Mouse (Mus musculus) MEL (cell line): Measurements from ENCODE around the gene Tle4. TPM values are rescaled to one million over a fixed set of nuclear protein-coding genes. Genes with fewer than 3 reads are reported as not detected.

Source experiments
- DNase-seq: peaks from one replicate; pipeline ENCODE4 v3.0.0; 2011; ENCODE audit warnings: low read depth, low spot score
- H3K27ac ChIP-seq: 2 replicates; pipeline ENCODE4 v1.5.1; 2012; ENCODE audit warnings: low read depth, mild to moderate bottlenecking, control low read depth, low read length, moderate library complexity; ENCODE audit not compliant: control insufficient read depth
- H3K27me3 ChIP-seq, 2 experiments: fragments of 150-350 bp in 1 of 2; sonication (generic) in 1 of 2; 2 replicates each; pipeline ENCODE4 v1.6.1; 2012; ENCODE audit warnings: low read length in 2 of 2, mild to moderate bottlenecking in 2 of 2, improper control_type of control experiment in 1 of 2, moderate library complexity in 1 of 2; ENCODE audit not compliant: insufficient read depth in 2 of 2, control insufficient read depth in 1 of 2
- H3K36me3 ChIP-seq, 2 experiments: 2 replicates each; pipeline ENCODE4 v1.6.1; 2012 to 2014; ENCODE audit warnings: low read length in 2 of 2, improper control_type of control experiment in 1 of 2, inconsistent platforms in 1 of 2, mild to moderate bottlenecking in 1 of 2; ENCODE audit not compliant: insufficient read depth in 2 of 2, control insufficient read depth in 1 of 2
- H3K4me1 ChIP-seq, 2 experiments: fragments of 150-350 bp in 1 of 2; sonication (generic) in 1 of 2; 2 replicates each; pipeline ENCODE4 v1.6.1; 2012; ENCODE audit warnings: low read length in 2 of 2, improper control_type of control experiment in 1 of 2, mild to moderate bottlenecking in 1 of 2; ENCODE audit not compliant: insufficient read depth in 2 of 2, control insufficient read depth in 1 of 2
- H3K4me3 ChIP-seq, 2 experiments: fragments of 150-350 bp in 1 of 2; sonication (generic) in 1 of 2; 2 replicates each; pipeline ENCODE4 v1.5.1; 2012; ENCODE audit warnings: low read depth in 2 of 2, low read length in 2 of 2, mild to moderate bottlenecking in 2 of 2, moderate library complexity in 2 of 2, control low read depth in 1 of 2, improper control_type of control experiment in 1 of 2; ENCODE audit not compliant: control insufficient read depth in 1 of 2, insufficient read depth in 1 of 2
- H3K79me2 ChIP-seq: 2 replicates; pipeline ENCODE4 v1.6.1; 2012; ENCODE audit warnings: mild to moderate bottlenecking, low read length, moderate library complexity; ENCODE audit not compliant: control insufficient read depth, poor library complexity, insufficient read depth
- H3K9ac ChIP-seq: 2 replicates; pipeline ENCODE4 v1.6.1; 2012; ENCODE audit warnings: low read depth, mild to moderate bottlenecking, control low read depth, low read length, moderate library complexity; ENCODE audit not compliant: control insufficient read depth, poor library complexity, severe bottlenecking
- H3K9me3 ChIP-seq: fragments of 150-350 bp; sonication (generic); replicated peaks from 2 replicates; pipeline ENCODE4 v1.6.1; 2012; ENCODE audit warnings: mild to moderate bottlenecking, low read length, improper control_type of control experiment, moderate library complexity; ENCODE audit not compliant: insufficient read depth
- CHD1 ChIP-seq: IDR thresholded peaks from 2 replicates; pipeline ENCODE4 v1.6.1; 2012; ENCODE audit warnings: low read depth, mild to moderate bottlenecking, inconsistent platforms, low read length, improper control_type of control experiment
- E2F4 ChIP-seq: IDR thresholded peaks from 2 replicates; pipeline ENCODE4 v1.6.1; 2011; ENCODE audit warnings: low read depth, low read length, improper control_type of control experiment, borderline replicate concordance
- EP300 ChIP-seq, 2 experiments: IDR thresholded peaks; 2 replicates each; pipeline ENCODE4 v1.6.1; 2011; ENCODE audit warnings: improper control_type of control experiment in 2 of 2, low read length in 2 of 2, low read depth in 1 of 2, mild to moderate bottlenecking in 1 of 2
- ETS1 ChIP-seq: IDR thresholded peaks from 2 replicates; pipeline ENCODE4 v1.6.1; 2012; ENCODE audit warnings: low read depth, mild to moderate bottlenecking, inconsistent platforms, low read length, improper control_type of control experiment, moderate library complexity
- GABPA ChIP-seq: IDR thresholded peaks from 2 replicates; pipeline ENCODE4 v1.6.1; 2012; ENCODE audit warnings: low read depth, mild to moderate bottlenecking, inconsistent platforms, low read length, improper control_type of control experiment, moderate library complexity
- GATA1 ChIP-seq: IDR thresholded peaks from 2 replicates; pipeline ENCODE4 v1.6.1; 2011; ENCODE audit warnings: low read depth, low read length, improper control_type of control experiment
- HCFC1 ChIP-seq: IDR thresholded peaks from 2 replicates; pipeline ENCODE4 v1.6.1; 2012; ENCODE audit warnings: low read depth, mild to moderate bottlenecking, inconsistent platforms, low read length, improper control_type of control experiment, moderate library complexity
- KAT2A ChIP-seq: conservative IDR thresholded peaks from 2 replicates; pipeline ENCODE4 v1.6.1; 2012; ENCODE audit warnings: low read depth, low read length, improper control_type of control experiment, inconsistent platforms
- MAX ChIP-seq: IDR thresholded peaks from 2 replicates; pipeline ENCODE4 v1.6.1; 2011; ENCODE audit warnings: low read length, improper control_type of control experiment
- MXI1 ChIP-seq: IDR thresholded peaks from 2 replicates; pipeline ENCODE4 v1.6.1; 2011; ENCODE audit warnings: mild to moderate bottlenecking, low read depth, low read length, improper control_type of control experiment
- MYC ChIP-seq: IDR thresholded peaks from 2 replicates; pipeline ENCODE4 v1.6.1; 2011; ENCODE audit warnings: low read depth, mild to moderate bottlenecking, low read length, improper control_type of control experiment, moderate library complexity
- NRF1 ChIP-seq: IDR thresholded peaks from 2 replicates; pipeline ENCODE4 v1.6.1; 2014; ENCODE audit warnings: low read depth, mild to moderate bottlenecking, inconsistent platforms, low read length, improper control_type of control experiment, moderate library complexity; ENCODE audit not compliant: poor library complexity, insufficient read depth, severe bottlenecking
- POLR2A ChIP-seq, 2 experiments: IDR thresholded peaks; 2 replicates each; pipeline ENCODE4 v1.6.1; 2011 to 2012; ENCODE audit warnings: low read length in 2 of 2, mild to moderate bottlenecking in 2 of 2, control low read depth in 1 of 2, improper control_type of control experiment in 1 of 2, low read depth in 1 of 2, moderate library complexity in 1 of 2; ENCODE audit not compliant: control insufficient read depth in 1 of 2, insufficient read depth in 1 of 2, poor library complexity in 1 of 2
- POLR2AphosphoS2 ChIP-seq: IDR thresholded peaks from 2 replicates; pipeline ENCODE4 v1.6.1; 2011; ENCODE audit warnings: low read length, improper control_type of control experiment
- POLR2AphosphoS5 ChIP-seq: IDR thresholded peaks from 2 replicates; pipeline ENCODE4 v1.6.1; 2012; ENCODE audit warnings: low read depth, borderline replicate concordance, mild to moderate bottlenecking, inconsistent platforms, low read length, moderate library complexity, mixed read lengths
- RCOR1 ChIP-seq: IDR thresholded peaks from 2 replicates; pipeline ENCODE4 v1.6.1; 2012; ENCODE audit warnings: low read depth, mild to moderate bottlenecking, inconsistent platforms, low read length, improper control_type of control experiment
- TAL1 ChIP-seq: IDR thresholded peaks from 2 replicates; pipeline ENCODE4 v1.6.1; 2012; ENCODE audit warnings: mild to moderate bottlenecking, inconsistent platforms, low read length, moderate library complexity, mixed read lengths
- TCF12 ChIP-seq: IDR thresholded peaks from 2 replicates; pipeline ENCODE4 v1.6.1; 2014; ENCODE audit warnings: low read depth, mild to moderate bottlenecking, inconsistent platforms, low read length, improper control_type of control experiment, moderate library complexity
- USF1 ChIP-seq: IDR thresholded peaks from 2 replicates; pipeline ENCODE4 v1.6.1; 2014; ENCODE audit warnings: low read depth, mild to moderate bottlenecking, inconsistent platforms, low read length, improper control_type of control experiment, moderate library complexity
- ZC3H11A ChIP-seq: IDR thresholded peaks from 2 replicates; pipeline ENCODE4 v1.6.1; 2012; ENCODE audit warnings: low read depth, mild to moderate bottlenecking, inconsistent platforms, low read length, improper control_type of control experiment
- ZKSCAN1 ChIP-seq: IDR thresholded peaks from 2 replicates; pipeline ENCODE4 v1.6.1; 2012; ENCODE audit warnings: low read depth, mild to moderate bottlenecking, inconsistent platforms, low read length, improper control_type of control experiment, moderate library complexity
- ZMIZ1 ChIP-seq: IDR thresholded peaks from 2 replicates; pipeline ENCODE4 v1.6.1; 2012; ENCODE audit warnings: low read depth, mild to moderate bottlenecking, inconsistent platforms, low read length, improper control_type of control experiment, moderate library complexity
- ZNF384 ChIP-seq: IDR thresholded peaks from 2 replicates; pipeline ENCODE4 v1.6.1; 2012; ENCODE audit warnings: low read depth, mild to moderate bottlenecking, inconsistent platforms, low read length, improper control_type of control experiment
- polyA plus RNA-seq, 2 experiments: library from polyadenylated mRNA; stranded (reverse) in 1 of 2; unstranded in 1 of 2; fragments of >175 nt in 1 of 2; fragments of >200 nt in 1 of 2; gene quantifications; 2 replicates each; pipeline versions ENCODE4 v1.2.1 to v1.2.4; 2012; ENCODE audit warnings: low replicate concordance in 2 of 2, low read depth in 1 of 2; ENCODE audit not compliant: insufficient read length in 2 of 2, insufficient read depth in 1 of 2, missing spikeins in 1 of 2
- total RNA-seq: library from RNA; depleted of rRNA; stranded (reverse); fragments of 300-350 nt; gene quantifications from 2 replicates; pipeline ENCODE4 v1.2.3, GENCODE M21; 2012

Gene Tle4
- total and polyA plus RNA-seq, 3 experiments = 6.0 to 42.5 (median 14.0) TPM

DNA sequence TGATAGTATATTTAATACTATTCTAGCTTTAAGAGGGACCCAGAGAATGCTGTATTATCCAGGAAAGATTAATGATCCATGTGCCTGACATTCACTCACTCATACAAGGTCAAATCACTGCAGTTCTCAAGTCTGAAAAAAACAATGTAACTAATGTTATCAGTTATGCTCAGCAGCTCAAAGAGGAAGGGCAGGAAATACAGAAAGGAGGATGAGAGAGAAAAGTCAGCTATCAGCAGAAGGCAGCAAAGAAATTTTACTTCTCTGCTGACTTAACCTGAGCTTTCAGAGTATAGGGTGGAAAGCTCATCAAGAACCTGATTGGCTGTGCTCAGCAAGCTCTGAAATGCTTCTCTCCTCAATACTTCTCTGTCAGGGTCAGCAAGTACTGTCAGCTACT is 29.0 kb downstream of the Tle4 start:
- H3K79me2 ChIP-seq = no peaks in the 10 kb centered on the region
- H3K36me3 ChIP-seq = peaks cover 0 to 7% of the 10 kb centered on the region in 2 experiments; a peak in 2 of 4 replicates
- no peaks in the 10 kb centered on the region for H3K27me3 ChIP-seq
- TF ChIP-seq NRF1 (no peak), EP300 (IDR thresholded peaks at IDR 0.05; ENCODE audit: low read depth in 1 of 2, low read length in 2 of 2) (peak; percentile 67 to 71), POLR2AphosphoS2 (no peak), TAL1 (peak; percentile 70), ETS1 (0 out of 2 replicates have a peak, but pooled peaks have one; percentile 37), ZNF384 (peak; percentile 66; the same call in 1 of the 2 replicates), TCF12 (peak; percentile 81), ZKSCAN1 (no peak), RCOR1 (peak; percentile 90), GATA1 (peak; percentile 78)
- no peak overlapping the region for H3K9ac ChIP-seq
- H3K27ac ChIP-seq = no peak overlapping the region
- no peak overlapping the region for H3K4me3 ChIP-seq
- H3K9me3 ChIP-seq = no peaks in the 10 kb centered on the region
- 0 out of 4 replicates have a peak, but pooled peaks cover 0 to 3% of the 10 kb centered on the region in 2 experiments for H3K4me1 ChIP-seq
- DNase-seq = peak; percentile 54

DNA sequence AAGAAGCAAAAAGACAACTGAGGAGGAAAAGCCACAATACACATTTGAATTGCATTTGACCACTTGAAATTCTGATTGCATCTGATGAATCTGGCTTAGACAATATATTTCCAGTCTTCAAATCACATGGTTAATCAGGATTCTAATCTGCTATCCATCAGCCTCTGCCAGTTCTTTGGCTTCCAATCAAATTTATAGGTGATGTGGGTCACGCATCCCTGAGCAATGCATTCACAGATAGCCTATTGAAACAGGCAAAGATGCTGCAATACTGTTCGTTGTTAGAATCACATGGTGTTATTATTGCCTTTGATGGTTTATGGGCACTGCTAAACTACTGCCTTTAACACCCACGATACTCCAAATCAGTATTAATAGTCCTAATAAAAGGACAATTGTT is 30.8 kb downstream of the Tle4 start:
- no peaks in the 10 kb centered on the region for H3K27me3 ChIP-seq
- H3K9ac ChIP-seq = no peak overlapping the region
- TF ChIP-seq ZKSCAN1 (no peak), GATA1 (no peak), POLR2AphosphoS5 (no peak), ZC3H11A (no peak), CHD1 (no peak), POLR2A (IDR thresholded peaks at IDR 0.05; ENCODE audit: control insufficient read depth in 1 of 2, insufficient read depth in 1 of 2, low read depth in 1 of 2, low read length in 2 of 2, poor library complexity in 1 of 2) (no peak), HCFC1 (no peak), GABPA (no peak), ZMIZ1 (no peak), ETS1 (no peak), E2F4 (no peak), MXI1 (no peak), NRF1 (no peak), ZNF384 (no peak), KAT2A (no peak), MYC (no peak), USF1 (no peak), MAX (no peak)
- H3K27ac ChIP-seq = no peak overlapping the region
- no peaks in the 10 kb centered on the region for H3K79me2 ChIP-seq
- H3K9me3 ChIP-seq = no peaks in the 10 kb centered on the region
- DNase-seq = no peak
- H3K36me3 ChIP-seq = peaks cover 2 to 7% of the 10 kb centered on the region in 2 experiments; a peak in 2 of 4 replicates
- 0 out of 4 replicates have a peak, but pooled peaks cover 0 to 3% of the 10 kb centered on the region in 2 experiments for H3K4me1 ChIP-seq
- no peak overlapping the region for H3K4me3 ChIP-seq
